17 mouse cellular contexts compared by ENCODE assay signal in the genomic region with DNA sequence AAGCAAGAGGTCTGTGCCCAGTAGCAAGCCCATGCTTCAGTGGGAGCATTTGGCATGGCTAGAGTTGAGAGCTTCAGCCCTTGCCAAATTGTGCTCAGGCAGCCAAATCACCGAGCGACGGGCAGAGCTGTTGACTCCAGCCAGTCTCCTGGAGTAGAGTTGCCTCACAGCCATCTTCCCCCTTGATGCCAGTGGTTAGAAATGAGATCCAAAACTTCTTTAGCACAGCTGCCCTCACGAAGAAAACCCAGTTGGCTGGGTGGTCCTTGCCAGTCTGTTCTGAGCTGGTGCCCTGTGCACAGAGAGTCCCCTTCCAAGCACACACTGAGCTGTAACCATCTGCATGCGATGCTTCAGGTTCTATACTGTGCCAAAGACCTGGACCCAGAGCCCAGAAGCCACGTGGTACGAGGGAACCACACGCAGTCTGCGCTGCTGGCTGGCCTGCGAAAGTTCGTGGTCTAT.
DNase-seq lines count a peak whose midpoint lies in the region; ATAC-seq and TF ChIP-seq lines count a peak whose summit lies in the region.
"Had no signal": no experiment of that assay in that cellular context is flagged by ENCODE, and none has a peak within 500 bp of the region (broad histone marks: within the 10 kb centered on the region; RNA-seq: fewer than 3 reads in every experiment).

No protein-coding gene starts in this region.

- H3K27ac ChIP-seq in forebrain, embryonic 15.5 days (replicated peaks) = no peak overlapping the region
- no peak overlapping the region for H3K27ac ChIP-seq in forebrain, embryonic 16.5 days (ENCODE audit: low read length)
- no peak overlapping the region for H3K27ac ChIP-seq in liver, postnatal 0 days (ENCODE audit: low read depth)
- H3K27ac ChIP-seq: heart, embryonic 13.5 days; layer of hippocampus, adult 2 months had no signal

- peak; percentile 7 to 16 for DNase-seq in layer of hippocampus, postnatal 36 days
- DNase-seq in layer of hippocampus, adult 18-20 months (ENCODE audit: low spot score in 2 of 2) = no peak
- DNase-seq in brain, embryonic 14.5 days (ENCODE audit: low read depth) = peak; percentile 28
- DNase-seq in cerebellum, adult 9-10 months = peak; percentile 86
- no peak for DNase-seq in kidney, postnatal 25 days
- DNase-seq in liver, postnatal 0 days = no peak
- DNase-seq: adrenal gland, postnatal 14 days; heart, postnatal 36 days; kidney, adult 9 months; liver; lung, adult 18-20 months; right cerebral cortex, postnatal 4 days; thymus, postnatal 4 days had no signal

- TF ChIP-seq EP300 in liver, postnatal 0 days (IDR thresholded peaks at IDR 0.05; ENCODE audit: low read depth) = no peak

- H3K9ac ChIP-seq in forebrain, embryonic 15.5 days (replicated peaks) = no peak overlapping the region
- H3K9ac ChIP-seq in forebrain, embryonic 16.5 days (replicated peaks; ENCODE audit: low read depth, low read length) = no peak overlapping the region
- H3K9ac ChIP-seq in liver, postnatal 0 days (replicated peaks) = no peak overlapping the region
- H3K9ac ChIP-seq: heart, embryonic 13.5 days had no signal

- H3K4me2 ChIP-seq in forebrain, embryonic 15.5 days (replicated peaks) = no peak overlapping the region
- no peak overlapping the region for H3K4me2 ChIP-seq in forebrain, embryonic 16.5 days (ENCODE audit: low read length)
- no peak overlapping the region for H3K4me2 ChIP-seq in liver, postnatal 0 days (ENCODE audit: low read depth, low read length)
- H3K4me2 ChIP-seq: heart, embryonic 13.5 days had no signal

- TF ChIP-seq CTCF in brain, embryonic 14.5 days (IDR thresholded peaks at IDR 0.05; ENCODE audit: borderline replicate concordance, extremely low read depth, insufficient read depth, insufficient read length) = no peak
- no peak for TF ChIP-seq CTCF in liver, postnatal 0 days (IDR thresholded peaks at IDR 0.05; ENCODE audit: low read depth)

- ATAC-seq in forebrain, embryonic 15.5 days (replicated peaks) = 0 out of 2 replicates have a peak, but pooled peaks have one; percentile 29
- ATAC-seq in forebrain, embryonic 16.5 days = no peak
- no peak for ATAC-seq in liver, postnatal 0 days

- H3K27me3 ChIP-seq in forebrain, embryonic 15.5 days = no peaks in the 10 kb centered on the region
- H3K27me3 ChIP-seq in forebrain, embryonic 16.5 days (replicated peaks; ENCODE audit: control insufficient read depth, insufficient read depth, low read length) = no peaks in the 10 kb centered on the region
- no peaks in the 10 kb centered on the region for H3K27me3 ChIP-seq in liver, postnatal 0 days (ENCODE audit: insufficient read depth, low read length)
- H3K27me3 ChIP-seq: heart, embryonic 13.5 days had no signal

- no peaks in the 10 kb centered on the region for H3K36me3 ChIP-seq in forebrain, embryonic 15.5 days
- H3K36me3 ChIP-seq in forebrain, embryonic 16.5 days (ENCODE audit: control insufficient read depth, insufficient read depth) = no peaks in the 10 kb centered on the region
- H3K36me3 ChIP-seq in liver, postnatal 0 days (replicated peaks; ENCODE audit: insufficient read depth, low read length) = no peaks in the 10 kb centered on the region

- TF ChIP-seq POLR2A in brain, embryonic 14.5 days (IDR thresholded peaks at IDR 0.05; ENCODE audit: borderline replicate concordance, extremely low read depth, insufficient read depth, insufficient read length, poor library complexity, severe bottlenecking) = no peak

- no peaks in the 10 kb centered on the region for H3K9me3 ChIP-seq in forebrain, embryonic 15.5 days
- H3K9me3 ChIP-seq in forebrain, embryonic 16.5 days (ENCODE audit: control insufficient read depth, low read length) = no peaks in the 10 kb centered on the region
- H3K9me3 ChIP-seq in liver, postnatal 0 days (ENCODE audit: low read length) = 0 out of 2 replicates have a peak, but pooled peaks cover 4% of the 10 kb centered on the region
- H3K9me3 ChIP-seq: heart, embryonic 13.5 days had no signal

- 77% methylated on average over 11 of the region's 11 CpGs for WGBS in forebrain, embryonic 15.5 days
- WGBS in forebrain, embryonic 16.5 days = 71% methylated on average over 11 of the region's 11 CpGs
- 77% methylated on average over 11 of the region's 11 CpGs for WGBS in liver, postnatal 0 days (ENCODE audit: insufficient replicate concordance)

- H3K4me3 ChIP-seq in forebrain, embryonic 15.5 days = no peak overlapping the region
- no peak overlapping the region for H3K4me3 ChIP-seq in forebrain, embryonic 16.5 days (replicated peaks; ENCODE audit: low read length)
- no peak overlapping the region for H3K4me3 ChIP-seq in liver, postnatal 0 days (ENCODE audit: low read depth, low read length)
- H3K4me3 ChIP-seq: heart, embryonic 13.5 days; layer of hippocampus, adult 2 months had no signal

- peaks cover 13% of the 10 kb centered on the region; the same call in 1 of the 2 replicates for H3K4me1 ChIP-seq in forebrain, embryonic 15.5 days
- H3K4me1 ChIP-seq in forebrain, embryonic 16.5 days (replicated peaks; ENCODE audit: control insufficient read depth, insufficient read depth, low read length) = 0 out of 2 replicates have a peak, but pooled peaks cover 2% of the 10 kb centered on the region
- H3K4me1 ChIP-seq in liver, postnatal 0 days (ENCODE audit: insufficient read depth) = no peaks in the 10 kb centered on the region
- H3K4me1 ChIP-seq: heart, embryonic 13.5 days had no signal

Comparison
In these comparisons a context has a peak if more than half of its experiments do, and no peak if none do; other contexts are left out.
1. DNase-seq: peak in layer of hippocampus, postnatal 36 days (2 of 2), brain, embryonic 14.5 days (single experiment) and cerebellum, adult 9-10 months (single experiment); none in layer of hippocampus, adult 18-20 months (0 of 2), kidney, postnatal 25 days (0 of 2) and liver, postnatal 0 days (single experiment).